Mouse (Mus musculus) midbrain, embryonic 11.5 days (tissue): Measurements from ENCODE around the gene Adrm1. TPM values are rescaled to one million over a fixed set of nuclear protein-coding genes. Genes with fewer than 3 reads are reported as not detected.
"Not testable (repeated sequence)": the region's sequence is repeated elsewhere in the genome, so short reads cannot be mapped to it uniquely, and the experiment has no call there.

Experiments used
- ATAC-seq: fragments of 200-750 bp; cut with Nextera tagmentation; 2 replicates; pipeline ENCODE4 v1.8.0; 2017; ENCODE audit warnings: moderate TSS enrichment, moderate library complexity; ENCODE audit not compliant: low FRiP score
- DNase-seq: peaks from one replicate; pipeline ENCODE4 v3.0.0; 2015; ENCODE audit warnings: low spot score; ENCODE audit errors: missing footprints
- H3K27ac ChIP-seq: fragments of 300-500 bp; sonication (generic); 2 replicates; pipeline ENCODE4 v1.5.1; 2014; ENCODE audit warnings: low read depth, low read length
- H3K27me3 ChIP-seq: fragments of 300-500 bp; sonication (generic); 2 replicates; pipeline ENCODE4 v1.6.1; 2014; ENCODE audit warnings: mild to moderate bottlenecking, low read length, moderate library complexity, mixed read lengths; ENCODE audit not compliant: control insufficient read depth, insufficient read depth
- H3K36me3 ChIP-seq: fragments of 300-500 bp; sonication (generic); 2 replicates; pipeline ENCODE4 v1.6.1; 2014; ENCODE audit warnings: mild to moderate bottlenecking, low read length, moderate library complexity, mixed read lengths; ENCODE audit not compliant: control insufficient read depth, insufficient read depth
- H3K4me1 ChIP-seq: fragments of 300-500 bp; sonication (generic); 2 replicates; pipeline ENCODE4 v1.6.1; 2014; ENCODE audit warnings: low read length; ENCODE audit not compliant: control insufficient read depth, insufficient read depth
- H3K4me2 ChIP-seq: fragments of 300-500 bp; sonication (generic); 2 replicates; pipeline ENCODE4 v1.6.1; 2014; ENCODE audit warnings: mild to moderate bottlenecking, moderate library complexity
- H3K4me3 ChIP-seq: fragments of 300-500 bp; sonication (generic); 2 replicates; pipeline ENCODE4 v1.5.1; 2014; ENCODE audit warnings: low read depth, low read length
- H3K9ac ChIP-seq: fragments of 300-500 bp; sonication (generic); 2 replicates; pipeline ENCODE4 v1.6.1; 2014; ENCODE audit warnings: low read length
- H3K9me3 ChIP-seq: fragments of 300-500 bp; sonication (generic); 2 replicates; pipeline ENCODE4 v1.6.1; 2016; ENCODE audit warnings: low read length; ENCODE audit not compliant: control insufficient read depth
- WGBS: fragments of 180-500 bp; shearing (Covaris S2); extraction: QIAGEN DNeasy Blood & Tissue Kit; methylation state at CpG from one replicate; pipeline ENCODE4 v1.1.7; 2014; 5-methylcytosine and 5-hydroxymethylcytosine counted together
- polyA plus RNA-seq: library from polyadenylated mRNA; unstranded; fragments of >200 nt; fragmentation: Nextera tagmentation; extraction: Ambion mirVana; gene quantifications from 2 replicates; pipeline ENCODE4 v1.2.1, GENCODE M21; 2014

Gene Adrm1
- polyA plus RNA-seq, 1 experiment from 2014 or later, result 170 TPM

DNA sequence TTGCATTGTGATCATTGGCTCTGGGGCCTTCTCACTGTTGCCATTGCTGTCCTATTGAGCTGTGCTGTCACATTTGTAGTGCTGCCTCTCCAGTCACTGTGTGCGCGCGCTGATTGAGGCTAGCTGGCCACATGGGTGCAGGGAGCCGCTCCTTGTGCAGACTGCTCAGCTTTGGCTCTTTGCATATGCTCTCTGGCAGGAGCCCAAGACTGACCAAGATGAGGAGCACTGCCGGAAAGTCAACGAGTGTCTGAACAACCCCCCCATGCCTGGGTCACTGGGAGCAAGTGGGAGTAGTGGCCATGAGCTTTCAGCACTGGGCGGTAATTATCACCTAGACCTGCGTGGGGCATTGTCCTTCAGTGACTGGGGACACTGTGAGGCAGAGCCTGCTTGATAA is 2.4 kb downstream of the Adrm1 start:
- not testable (repeated sequence) for H3K9ac ChIP-seq, H3K4me2 ChIP-seq, H3K27me3 ChIP-seq, DNase-seq, ATAC-seq, H3K9me3 ChIP-seq, H3K4me3 ChIP-seq, H3K27ac ChIP-seq
- 92% methylated on average over 8 of the region's 8 CpGs for WGBS
- peaks cover 12% of the 10 kb centered on the region for H3K4me1 ChIP-seq
- H3K36me3 ChIP-seq, result peaks cover 30% of the 10 kb centered on the region

DNA sequence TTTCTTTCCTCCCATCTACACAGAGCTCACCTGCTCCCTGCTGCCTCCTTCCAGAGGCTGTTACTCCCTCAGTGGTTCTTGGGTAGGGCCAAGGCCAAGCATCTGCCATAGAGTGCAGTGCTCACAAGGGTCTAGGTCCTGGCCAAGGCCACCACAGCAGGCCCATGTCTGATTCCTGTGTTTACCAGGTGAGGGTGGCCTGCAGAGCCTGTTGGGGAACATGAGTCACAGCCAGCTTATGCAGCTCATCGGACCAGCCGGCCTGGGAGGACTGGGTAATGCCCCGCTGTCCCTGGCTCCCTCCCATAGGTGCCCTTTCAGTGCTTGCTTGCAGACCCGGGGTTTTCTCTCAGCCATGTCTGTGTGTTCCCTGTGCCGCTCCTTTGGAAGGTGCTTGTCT is 2.8 kb downstream of the Adrm1 start:
- no peak overlapping the region for H3K4me2 ChIP-seq
- H3K9ac ChIP-seq, result no peak overlapping the region
- peaks cover 30% of the 10 kb centered on the region for H3K36me3 ChIP-seq
- H3K9me3 ChIP-seq, result no peaks in the 10 kb centered on the region
- 93% methylated on average over 5 of the region's 5 CpGs for WGBS
- DNase-seq, result no peak
- no peak for ATAC-seq
- no peak overlapping the region for H3K27ac ChIP-seq
- peaks cover 12% of the 10 kb centered on the region for H3K4me1 ChIP-seq
- no peak overlapping the region for H3K4me3 ChIP-seq
- no peaks in the 10 kb centered on the region for H3K27me3 ChIP-seq

DNA sequence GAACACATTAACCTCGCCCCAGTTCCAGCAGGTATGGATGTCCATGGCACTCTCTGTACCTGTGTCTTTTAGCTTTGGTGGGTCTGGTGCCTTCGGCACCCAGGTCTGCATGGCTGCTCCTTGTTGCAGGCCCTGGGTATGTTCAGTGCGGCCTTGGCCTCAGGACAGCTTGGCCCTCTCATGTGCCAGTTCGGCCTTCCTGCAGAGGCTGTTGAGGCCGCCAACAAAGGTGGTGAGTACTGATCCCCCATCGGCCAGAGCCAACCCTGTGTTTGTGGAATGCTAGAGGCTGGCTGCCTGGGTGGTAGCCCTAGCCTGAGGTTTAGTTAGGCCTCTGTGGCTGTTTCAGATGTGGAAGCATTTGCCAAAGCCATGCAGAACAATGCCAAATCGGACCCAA is 4.4 kb downstream of the Adrm1 start:
- Histone ChIP-seq H3K4me1 (peaks cover 12% of the 10 kb centered on the region), H3K27me3 (no peaks in the 10 kb centered on the region), H3K4me2 (no peak overlapping the region), H3K9ac (no peak overlapping the region), H3K9me3 (no peaks in the 10 kb centered on the region), H3K4me3 (no peak overlapping the region), H3K36me3 (peaks cover 32% of the 10 kb centered on the region), H3K27ac (no peak overlapping the region)
- 92% methylated on average over 7 of the region's 7 CpGs for WGBS
- DNase-seq (no peak), ATAC-seq (no peak)

DNA sequence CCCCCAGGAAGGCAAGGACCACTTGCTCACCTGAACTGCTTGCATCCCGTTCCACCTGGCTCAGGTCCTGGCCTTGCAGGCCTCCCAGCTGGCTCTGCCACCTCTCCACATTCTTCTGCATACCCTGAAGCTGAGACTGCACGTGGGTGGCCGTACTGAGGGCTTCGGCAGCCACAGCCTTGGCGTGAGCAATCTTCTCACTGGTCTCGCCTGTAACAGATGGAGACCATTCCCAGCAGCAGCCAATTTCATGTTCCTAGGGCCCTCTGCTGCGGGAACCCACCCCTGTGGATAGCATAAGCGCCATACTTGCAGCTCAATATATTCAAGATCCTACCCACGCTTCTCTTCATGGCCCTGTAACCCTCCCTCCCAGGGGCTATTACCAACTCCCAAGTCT is 10.3 kb downstream of the Adrm1 start:
- 90% methylated on average over 9 of the region's 9 CpGs for WGBS
- no peak overlapping the region for H3K4me2 ChIP-seq
- H3K9me3 ChIP-seq, result no peaks in the 10 kb centered on the region
- no peak for DNase-seq
- no peak for ATAC-seq
- H3K4me3 ChIP-seq, result no peak overlapping the region
- H3K27me3 ChIP-seq, result no peaks in the 10 kb centered on the region
- no peak overlapping the region for H3K27ac ChIP-seq
- no peaks in the 10 kb centered on the region for H3K4me1 ChIP-seq
- H3K9ac ChIP-seq, result no peak overlapping the region
- H3K36me3 ChIP-seq, result peaks cover 15% of the 10 kb centered on the region

DNA sequence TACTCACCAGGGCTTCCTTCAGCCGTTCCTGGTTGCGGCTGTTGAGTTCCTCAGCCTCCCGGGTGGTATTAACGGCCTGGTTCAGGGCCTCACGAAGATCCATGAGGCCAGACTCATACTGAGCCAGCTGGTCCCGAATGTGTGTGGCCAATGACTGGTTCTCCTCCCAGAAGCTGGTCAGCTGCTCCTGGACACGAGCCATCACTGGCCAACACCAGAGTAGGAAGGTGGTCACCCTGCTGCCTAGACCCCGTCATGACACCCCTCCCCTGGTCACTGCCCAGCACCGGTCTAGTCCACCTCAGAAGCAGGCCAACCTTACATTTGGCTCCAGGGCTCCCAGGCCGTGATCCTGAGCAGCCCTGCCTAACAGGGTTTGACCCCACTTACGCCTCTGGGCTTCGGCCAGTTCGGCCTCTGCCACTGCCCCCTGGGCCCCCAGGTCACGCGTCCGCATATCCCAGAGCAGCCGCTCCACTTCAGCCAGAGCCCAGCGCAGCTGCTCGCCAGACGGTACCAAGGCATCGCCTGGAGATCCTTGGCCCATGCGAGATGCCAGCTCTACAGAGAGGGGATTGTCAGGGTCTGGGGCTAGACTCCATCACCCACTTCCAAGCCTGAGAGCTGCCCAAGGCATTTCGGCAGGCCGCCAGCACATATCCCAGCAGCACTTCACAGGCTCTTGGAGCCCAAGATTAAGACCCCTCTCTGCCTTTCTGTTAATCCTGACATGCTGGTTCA is 12.9 kb downstream of the Adrm1 start:
- H3K9me3 ChIP-seq, result no peaks in the 10 kb centered on the region
- no peaks in the 10 kb centered on the region for H3K27me3 ChIP-seq
- DNase-seq (no peak), ATAC-seq (no peak)
- no peak overlapping the region for H3K4me2 ChIP-seq
- H3K36me3 ChIP-seq, result peaks cover 2% of the 10 kb centered on the region; the same call in 1 of the 2 replicates
- no peak overlapping the region for H3K27ac ChIP-seq
- 91% methylated on average over 24 of the region's 24 CpGs for WGBS
- H3K4me3 ChIP-seq, result no peak overlapping the region
- H3K4me1 ChIP-seq, result no peaks in the 10 kb centered on the region
- no peak overlapping the region for H3K9ac ChIP-seq

- Histone ChIP-seq H3K4me3 (no peak overlapping the region), H3K27me3 (no peaks in the 10 kb centered on the region), H3K9me3 (no peaks in the 10 kb centered on the region), H3K9ac (no peak overlapping the region), H3K36me3 (no peaks in the 10 kb centered on the region), H3K4me1 (no peaks in the 10 kb centered on the region), H3K27ac (no peak overlapping the region), H3K4me2 (no peak overlapping the region)
- no peak for ATAC-seq
- WGBS, result 84% methylated on average over 6 of the region's 6 CpGs
- no peak for DNase-seq
Observed at GRCm38 (mm10) chr2:180184752-180185109, 13.4 kb downstream of the Adrm1 start.

GRCm38 (mm10) chr2:180185686-180186085 is 14.4 kb downstream of the Adrm1 start:
- no peaks in the 10 kb centered on the region for H3K4me1 ChIP-seq
- WGBS, result 91% methylated on average over 14 of the region's 14 CpGs
- DNase-seq, result no peak
- no peak for ATAC-seq
- H3K36me3 ChIP-seq, result no peaks in the 10 kb centered on the region
- no peak overlapping the region for H3K4me3 ChIP-seq
- no peaks in the 10 kb centered on the region for H3K27me3 ChIP-seq
- no peak overlapping the region for H3K27ac ChIP-seq
- no peak overlapping the region for H3K4me2 ChIP-seq
- H3K9ac ChIP-seq, result no peak overlapping the region
- no peaks in the 10 kb centered on the region for H3K9me3 ChIP-seq

GRCm38 (mm10) chr2:180187362-180187761 is 16.1 kb downstream of the Adrm1 start:
- no peak overlapping the region for H3K9ac ChIP-seq
- H3K9me3 ChIP-seq, result no peaks in the 10 kb centered on the region
- WGBS, result 92% methylated on average over 11 of the region's 11 CpGs
- H3K4me1 ChIP-seq, result no peaks in the 10 kb centered on the region
- no peak overlapping the region for H3K4me3 ChIP-seq
- no peak for DNase-seq
- ATAC-seq, result no peak
- H3K4me2 ChIP-seq, result no peak overlapping the region
- H3K27me3 ChIP-seq, result no peaks in the 10 kb centered on the region
- H3K36me3 ChIP-seq, result no peaks in the 10 kb centered on the region
- no peak overlapping the region for H3K27ac ChIP-seq

DNA sequence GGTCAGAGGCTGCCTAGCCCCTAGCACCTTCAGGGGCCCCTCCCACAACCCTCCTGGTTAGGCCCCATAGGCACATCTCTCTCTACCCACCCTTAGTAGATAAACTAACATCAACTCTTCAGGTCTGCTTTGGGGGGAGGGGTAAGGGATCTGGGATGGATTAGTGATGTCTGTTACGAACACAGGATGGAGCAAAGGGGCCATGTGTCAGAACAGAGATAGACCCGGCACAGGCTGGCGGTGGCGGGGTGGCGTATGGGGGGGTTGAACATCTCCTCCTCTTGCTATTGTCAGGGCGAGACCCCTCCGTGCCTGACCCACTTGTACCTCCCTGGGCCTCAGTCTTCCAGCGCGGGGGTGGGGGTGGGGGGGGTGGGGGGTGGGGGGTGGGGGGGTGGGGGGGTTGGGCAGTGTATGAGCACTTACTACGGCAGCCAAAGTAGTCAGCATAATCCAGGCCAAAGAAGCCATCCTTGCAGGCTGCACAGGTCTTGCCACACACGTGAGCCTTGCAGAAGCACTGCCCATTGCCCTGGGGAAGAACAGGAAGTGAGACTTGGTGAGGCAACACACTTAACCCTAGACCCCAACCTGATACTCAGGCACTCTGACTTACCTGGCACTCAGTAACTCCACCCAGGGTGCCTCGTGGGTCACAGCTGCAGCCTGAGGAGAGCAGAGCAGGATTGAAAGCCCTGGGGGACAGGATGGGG is 25.5 kb downstream of the Adrm1 start:
- ATAC-seq, result no peak
- no peak for DNase-seq
- H3K36me3 ChIP-seq, result no peaks in the 10 kb centered on the region

More for the DNA sequence above, 25.5 kb downstream of the Adrm1 start:
- H3K9me3 ChIP-seq, result no peaks in the 10 kb centered on the region
- H3K4me3 ChIP-seq, result no peak overlapping the region
- no peak overlapping the region for H3K9ac ChIP-seq
- H3K27ac ChIP-seq, result no peak overlapping the region
- H3K27me3 ChIP-seq, result no peaks in the 10 kb centered on the region
- H3K4me2 ChIP-seq, result no peak overlapping the region
- H3K4me1 ChIP-seq, result peaks cover 2% of the 10 kb centered on the region; the same call in 1 of the 2 replicates
- WGBS, result 72% methylated on average over 9 of the region's 12 CpGs
